Comparison of ENCODE assay signal across 29 mouse cellular contexts in genomic region chr3:96647365-96647764, GRCm38 (mm10). TPM values are rescaled to one million over a fixed set of nuclear protein-coding genes. Genes with fewer than 3 reads are reported as not detected.
"Had no signal": no experiment of that assay in that cellular context is flagged by ENCODE, and none has a peak within 500 bp of the region (broad histone marks: within the 10 kb centered on the region; RNA-seq: fewer than 3 reads in every experiment).

No protein-coding gene starts in this region.

- ATAC-seq: forebrain, postnatal 0 days; hindbrain, embryonic 16.5 days; inflammation-experienced regulatory T-cells, adult 6 months; intestine, embryonic 15.5 days; intestine, postnatal 0 days had no signal

- H3K4me1 ChIP-seq: hindbrain, embryonic 10.5 days; hindbrain, embryonic 12.5 days; intestine, embryonic 15.5 days had no signal

- H3K4me2 ChIP-seq: heart, embryonic 11.5 days; heart, embryonic 13.5 days; heart, embryonic 15.5 days; hindbrain, embryonic 12.5 days; hindbrain, embryonic 14.5 days; intestine, embryonic 15.5 days; limb, embryonic 12.5 days had no signal

- H3K27me3 ChIP-seq: heart, embryonic 13.5 days; heart, embryonic 15.5 days; hindbrain, embryonic 12.5 days; intestine, embryonic 15.5 days; limb, embryonic 12.5 days had no signal

- DNase-seq: forebrain, postnatal 0 days; gastrocnemius, postnatal 14 days; gastrocnemius, postnatal 36 days; heart, adult 11 months; heart, adult 2 months; heart, postnatal 14 days; heart, postnatal 4 days; kidney, adult 18-20 months; kidney, adult 8-10 months; kidney, postnatal 10 days; kidney, postnatal 25 days; kidney, postnatal 4 days had no signal

- H3K27ac ChIP-seq: heart, adult 2 months; heart, embryonic 13.5 days; heart, embryonic 15.5 days; hindbrain, embryonic 10.5 days; hindbrain, embryonic 12.5 days; hindbrain, embryonic 14.5 days; intestine, embryonic 15.5 days; layer of hippocampus, adult 2 months; left cerebral cortex, adult 2 months; limb, embryonic 10.5 days; limb, embryonic 12.5 days had no signal

- H3K9ac ChIP-seq: forebrain, postnatal 0 days; heart, embryonic 13.5 days; heart, embryonic 15.5 days; hindbrain, embryonic 12.5 days; hindbrain, embryonic 14.5 days; intestine, embryonic 15.5 days; limb, embryonic 12.5 days had no signal

- H3K4me3 ChIP-seq: heart, adult 2 months; heart, embryonic 13.5 days; heart, embryonic 15.5 days; hindbrain, embryonic 10.5 days; hindbrain, embryonic 12.5 days; intestine, embryonic 15.5 days; layer of hippocampus, adult 2 months; left cerebral cortex, adult 2 months; limb, embryonic 10.5 days; limb, embryonic 12.5 days had no signal

- H3K9me3 ChIP-seq: heart, embryonic 13.5 days; heart, embryonic 15.5 days; hindbrain, embryonic 10.5 days; hindbrain, embryonic 12.5 days; intestine, embryonic 15.5 days; limb, embryonic 10.5 days; limb, embryonic 12.5 days had no signal

RNA-seq across cellular contexts. Expression of gene Itga10, which starts 2.0 kb away (rescaled TPM):
- polyA plus RNA-seq: inflammation-experienced regulatory T-cells, adult 6 months had no signal

RNA-seq across cellular contexts. Expression of gene Gm42957, which starts 12.1 kb away (rescaled TPM):
- total RNA-seq: gastrocnemius, adult 8-10 months had no signal
- polyA plus RNA-seq: heart, embryonic 11.5 days; heart, postnatal 0 days; intestine, postnatal 0 days; kidney, embryonic 14.5 days had no signal
